Mouse (Mus musculus) bone marrow, adult 2 months (tissue): ENCODE results near the gene Gng13.

ENCODE experiments used
- CTCF ChIP-seq: fragments of 200-500 bp; IDR thresholded peaks from 2 replicates; pipeline ENCODE4 v1.5.1; 2011; ENCODE audit warnings: low read length, control low read depth; ENCODE audit not compliant: control insufficient read depth, insufficient read depth
- POLR2A ChIP-seq: fragments of 200-500 bp; IDR thresholded peaks from 2 replicates; pipeline ENCODE4 v1.6.1; 2011; ENCODE audit warnings: low read depth, mild to moderate bottlenecking, control low read depth, low read length, borderline replicate concordance; ENCODE audit not compliant: control insufficient read depth

DNA sequence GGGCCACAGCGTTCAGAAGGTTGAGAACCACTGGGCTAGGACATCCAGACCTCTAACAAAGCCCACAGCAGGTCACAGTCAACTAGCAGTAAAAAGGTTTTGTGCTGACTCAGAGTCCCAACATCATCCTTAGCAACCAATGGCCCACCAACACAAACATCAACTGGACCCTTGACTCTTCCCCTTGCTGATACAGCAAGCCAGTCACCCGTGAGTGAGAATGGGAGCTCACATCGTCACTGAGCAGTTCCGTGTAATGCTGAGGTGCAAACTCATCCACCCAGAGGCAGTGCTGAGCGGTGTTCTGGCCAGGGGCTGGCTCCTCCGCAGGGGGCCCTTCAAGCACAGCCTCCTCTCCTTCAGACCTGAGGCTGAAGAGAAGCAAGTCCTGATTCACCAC lies 8.3 kb downstream of the Gng13 start:
- TF ChIP-seq CTCF, result no peak
- TF ChIP-seq POLR2A, result no peak
